Mouse (Mus musculus) heart, embryonic 10.5 days (tissue): ENCODE measurements at regions not wholly inside any gene's neighbourhood (a gene's known extent, or its start where the extent isn't known, plus 50 kb on each side); places are given as distances from the start of the nearest gene placed in this dataset.

Source experiments
- DNase-seq: peaks from one replicate; pipeline ENCODE4 v3.0.0-alpha.2; 2017; ENCODE audit warnings: low spot score
- H3K27ac ChIP-seq: fragments of 300-500 bp; sonication (generic); 2 replicates; pipeline ENCODE4 v1.5.1; 2016; ENCODE audit warnings: mild to moderate bottlenecking
- H3K27me3 ChIP-seq: fragments of 300-500 bp; sonication (generic); 2 replicates; pipeline ENCODE4 v1.6.1; 2016; ENCODE audit warnings: mild to moderate bottlenecking; ENCODE audit not compliant: poor library complexity, insufficient read depth, severe bottlenecking
- H3K36me3 ChIP-seq: fragments of 300-500 bp; sonication (generic); 2 replicates; pipeline ENCODE4 v1.6.1; 2016; ENCODE audit warnings: mild to moderate bottlenecking, moderate library complexity
- H3K4me1 ChIP-seq: fragments of 300-500 bp; sonication (generic); 2 replicates; pipeline ENCODE4 v1.6.1; 2016; ENCODE audit warnings: mild to moderate bottlenecking
- H3K4me3 ChIP-seq: fragments of 300-500 bp; sonication (generic); 2 replicates; pipeline ENCODE4 v1.5.1; 2016; ENCODE audit warnings: mild to moderate bottlenecking, moderate library complexity
- H3K9me3 ChIP-seq: fragments of 300-500 bp; sonication (generic); 2 replicates; pipeline ENCODE4 v1.6.1; 2016; ENCODE audit warnings: mild to moderate bottlenecking, moderate library complexity
- WGBS: fragments of 180-500 bp; shearing (Covaris S2); methylation state at CpG from one replicate; pipeline ENCODE4 v1.1.7; 2016; 5-methylcytosine and 5-hydroxymethylcytosine counted together

DNA sequence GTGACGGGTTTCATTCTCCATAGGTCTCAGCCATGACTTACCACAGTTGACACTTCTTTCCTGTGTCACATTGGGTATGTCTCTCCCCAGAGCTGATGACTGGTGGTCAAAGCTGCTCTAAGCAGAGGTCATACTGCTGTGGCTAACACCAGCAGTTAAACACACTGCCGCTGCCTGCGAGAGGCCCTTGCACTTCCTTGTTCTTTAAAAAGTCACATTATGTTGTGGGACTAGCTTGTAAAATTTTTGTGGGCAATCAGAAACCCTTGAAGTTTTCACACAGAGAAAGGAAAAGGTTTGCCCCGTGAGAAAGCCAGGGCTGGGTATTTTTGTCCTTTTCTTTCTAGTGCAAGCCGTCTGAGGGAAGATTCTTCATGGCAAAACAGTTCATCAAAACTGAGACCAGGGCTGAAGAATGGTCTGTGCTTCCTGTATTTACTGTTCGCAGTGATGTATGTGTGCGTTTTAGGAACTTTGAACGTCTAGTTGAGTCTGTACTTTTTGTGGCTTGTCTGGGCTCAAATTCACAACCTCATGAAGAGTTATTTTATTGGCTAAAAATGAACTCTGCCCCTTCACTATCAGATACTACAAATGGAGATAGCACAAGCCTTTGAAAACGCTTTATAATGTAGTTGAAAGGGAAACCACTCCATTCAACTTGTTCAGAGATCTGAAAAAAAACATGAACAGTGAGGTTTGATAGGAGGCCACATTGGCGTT is 273.4 kb upstream of the Ptger4 start:
- Histone ChIP-seq H3K36me3 (no peaks in the 10 kb centered on the region), H3K4me3 (no peak overlapping the region), H3K9me3 (no peaks in the 10 kb centered on the region), H3K4me1 (no peaks in the 10 kb centered on the region), H3K27ac (no peak overlapping the region), H3K27me3 (no peaks in the 10 kb centered on the region)
- WGBS = 73% methylated on average over 10 of the region's 10 CpGs
- no peak for DNase-seq

DNA sequence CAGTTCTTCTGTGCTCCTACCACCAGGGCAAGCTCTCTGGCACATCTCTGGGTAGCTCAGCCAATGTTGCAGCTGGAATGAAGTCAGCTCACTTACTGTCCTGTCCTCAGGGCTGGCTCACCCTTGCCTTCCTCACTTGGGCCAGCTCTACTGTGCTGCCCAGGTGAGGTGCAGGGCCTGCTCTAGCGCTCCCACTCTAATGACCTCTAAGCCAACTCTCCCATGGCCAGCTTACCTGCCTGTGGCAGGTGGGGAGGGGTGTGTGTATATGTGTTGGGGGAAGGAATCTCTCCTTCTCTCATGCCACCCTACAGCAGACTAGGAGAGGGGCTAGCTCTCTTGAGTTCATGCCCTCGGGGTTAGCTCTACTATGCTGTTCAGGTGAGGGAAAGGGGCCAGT is 275.6 kb upstream of the Ptger4 start:
- Histone ChIP-seq H3K27me3 (no peaks in the 10 kb centered on the region), H3K4me3 (no peak overlapping the region), H3K9me3 (no peaks in the 10 kb centered on the region), H3K4me1 (no peaks in the 10 kb centered on the region), H3K36me3 (no peaks in the 10 kb centered on the region), H3K27ac (no peak overlapping the region)
- WGBS = 81% methylated on average over 2 of the region's 2 CpGs
- no peak for DNase-seq

DNA sequence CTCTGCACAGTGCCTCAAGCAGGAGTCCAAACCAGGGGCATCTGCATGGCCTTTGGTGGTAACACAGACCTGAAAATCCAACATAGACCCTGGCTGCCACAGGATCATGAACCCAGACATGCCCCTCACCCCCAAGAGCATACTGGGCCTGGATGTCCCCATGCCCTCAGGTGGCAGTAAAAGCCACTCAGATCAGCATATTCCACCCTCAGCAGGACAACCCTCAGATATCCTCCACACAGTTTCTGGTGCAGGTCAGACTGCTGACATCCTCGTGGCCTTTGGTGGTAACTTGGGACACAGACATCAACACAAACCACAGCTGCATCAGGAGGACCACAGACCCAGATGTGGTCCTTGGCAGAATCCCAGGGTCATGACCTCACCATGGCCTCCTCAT is 276.0 kb upstream of the Ptger4 start:
- no peaks in the 10 kb centered on the region for H3K9me3 ChIP-seq
- H3K27ac ChIP-seq = no peak overlapping the region
- no peaks in the 10 kb centered on the region for H3K36me3 ChIP-seq
- DNase-seq = no peak
- 74% methylated on average over 1 of the region's 1 CpGs for whole genome bisulfite sequencing
- H3K4me3 ChIP-seq = no peak overlapping the region
- H3K4me1 ChIP-seq = no peaks in the 10 kb centered on the region
- H3K27me3 ChIP-seq = no peaks in the 10 kb centered on the region

DNA sequence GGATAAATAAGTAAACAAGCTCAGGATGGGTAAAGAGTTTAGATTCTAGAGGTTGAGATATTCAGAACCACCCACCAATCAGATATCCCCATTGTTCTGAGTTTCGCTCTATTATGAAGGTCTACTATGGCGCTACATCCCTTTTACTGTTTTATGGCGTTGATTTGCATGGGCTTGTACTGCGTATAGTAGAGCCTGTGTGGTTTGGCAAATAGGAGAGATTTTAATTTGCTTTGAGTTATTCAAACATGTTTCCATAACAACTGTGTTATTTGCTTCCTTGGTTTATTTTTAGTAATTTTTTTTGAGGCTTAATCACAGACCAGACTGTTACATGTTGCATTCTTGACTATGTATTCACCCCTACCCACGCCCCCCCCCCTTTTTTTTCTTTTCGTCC is 284.6 kb upstream of the Ptger4 start:
- H3K27ac ChIP-seq = no peak overlapping the region
- H3K27me3 ChIP-seq = no peaks in the 10 kb centered on the region
- H3K4me3 ChIP-seq = no peak overlapping the region
- WGBS = 80% methylated on average over 6 of the region's 6 CpGs
- DNase-seq = no peak
- no peaks in the 10 kb centered on the region for H3K36me3 ChIP-seq
- H3K4me1 ChIP-seq = no peaks in the 10 kb centered on the region
- H3K9me3 ChIP-seq = no peaks in the 10 kb centered on the region

DNA sequence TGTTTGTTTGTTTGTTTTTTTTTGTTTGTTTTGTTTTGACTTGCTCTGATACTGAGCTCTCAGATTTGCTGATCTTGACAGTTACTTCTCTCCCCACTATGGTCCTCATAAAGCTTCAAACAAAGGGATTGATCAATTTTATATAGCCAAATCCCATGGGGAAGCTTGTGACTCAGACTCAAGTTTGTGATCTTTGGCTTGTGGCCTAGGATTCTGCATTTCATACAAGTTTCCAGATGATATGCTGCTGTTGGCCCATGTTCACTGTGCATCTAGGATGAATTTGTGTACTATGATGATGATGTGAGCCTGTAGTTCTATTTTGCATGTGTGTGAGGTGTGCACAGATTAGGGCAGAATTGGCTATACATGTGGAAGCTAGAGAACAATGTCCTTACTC is 289.7 kb upstream of the Ptger4 start:
- Histone ChIP-seq H3K27me3 (no peaks in the 10 kb centered on the region), H3K36me3 (no peaks in the 10 kb centered on the region), H3K4me3 (no peak overlapping the region), H3K9me3 (no peaks in the 10 kb centered on the region), H3K4me1 (no peaks in the 10 kb centered on the region), H3K27ac (no peak overlapping the region)
- no peak for DNase-seq

DNA sequence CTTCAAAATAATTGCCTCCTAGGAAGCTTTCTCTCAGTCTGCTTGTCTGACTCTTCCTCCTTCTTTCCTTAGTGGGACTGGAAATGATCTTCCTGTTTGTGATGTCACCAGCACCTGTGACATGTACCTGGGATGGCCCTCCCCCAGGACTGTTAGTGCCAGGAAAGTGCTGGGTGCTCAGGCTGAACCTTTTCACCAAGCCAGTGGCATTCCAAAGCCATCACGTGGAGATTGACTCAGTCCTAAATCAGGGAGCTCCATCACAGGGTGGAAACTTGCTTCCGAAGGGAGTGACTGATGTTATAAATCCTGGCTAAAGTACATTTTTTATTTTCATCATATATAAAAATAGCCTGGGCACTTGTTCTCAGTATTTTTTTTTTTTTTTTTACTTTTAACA is 293.4 kb upstream of the Ptger4 start:
- H3K36me3 ChIP-seq = no peaks in the 10 kb centered on the region
- no peaks in the 10 kb centered on the region for H3K9me3 ChIP-seq
- no peaks in the 10 kb centered on the region for H3K27me3 ChIP-seq
- WGBS = 56% methylated on average over 2 of the region's 2 CpGs
- H3K4me1 ChIP-seq = no peaks in the 10 kb centered on the region
- DNase-seq = no peak
- H3K4me3 ChIP-seq = no peak overlapping the region
- no peak overlapping the region for H3K27ac ChIP-seq

DNA sequence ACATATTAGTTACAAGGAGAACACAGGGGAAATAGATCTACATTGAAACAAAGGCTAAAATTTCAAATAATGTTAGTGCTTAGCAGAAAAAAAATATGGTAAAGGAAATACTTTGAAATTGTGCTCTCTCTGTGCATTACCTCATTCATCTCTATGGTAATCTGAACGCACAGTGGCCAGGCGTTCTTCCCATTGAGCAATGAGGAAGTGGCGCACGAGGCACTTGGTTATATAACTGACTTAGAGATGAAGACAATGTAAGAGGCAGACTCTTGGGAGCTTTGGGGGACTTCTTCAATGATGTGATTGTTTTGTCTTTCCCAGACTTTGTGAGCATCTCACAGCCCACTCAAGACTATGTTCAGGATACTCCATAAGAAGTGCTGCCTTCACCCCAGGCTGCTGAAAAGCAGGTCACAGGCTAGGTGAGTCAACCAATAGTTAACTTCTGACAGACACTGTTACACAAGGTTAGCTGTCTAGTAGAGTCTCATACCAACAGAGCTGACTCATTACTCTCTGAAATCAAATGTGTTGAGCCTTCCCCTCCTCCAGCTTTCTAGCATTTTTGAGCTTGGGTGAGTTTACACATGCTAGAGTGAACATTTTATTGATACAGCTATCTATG is 295.4 kb upstream of the Ptger4 start:
- no peaks in the 10 kb centered on the region for H3K4me1 ChIP-seq
- H3K36me3 ChIP-seq = no peaks in the 10 kb centered on the region
- WGBS = 90% methylated on average over 4 of the region's 4 CpGs
- H3K27ac ChIP-seq = no peak overlapping the region
- no peaks in the 10 kb centered on the region for H3K27me3 ChIP-seq
- H3K9me3 ChIP-seq = no peaks in the 10 kb centered on the region
- H3K4me3 ChIP-seq = no peak overlapping the region
- DNase-seq = no peak

DNA sequence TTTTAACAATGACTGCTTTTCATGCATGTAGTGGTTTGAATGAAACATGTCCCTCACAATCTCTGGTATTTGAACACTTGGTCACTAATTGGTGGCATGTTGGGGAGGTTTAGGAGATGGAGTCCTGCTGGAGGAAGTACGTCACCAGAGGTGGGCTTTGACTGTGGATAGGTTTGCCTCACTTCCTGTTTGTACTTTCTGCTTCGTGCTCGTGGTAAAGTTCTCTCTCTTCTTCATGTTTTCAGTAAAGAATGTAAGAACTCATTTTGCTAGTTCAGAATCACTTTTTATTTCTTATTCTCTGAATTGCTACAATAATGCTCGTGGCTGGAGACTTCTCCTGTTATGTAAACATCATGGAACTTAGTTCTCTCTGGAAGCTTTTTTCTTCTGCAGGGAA is 310.5 kb upstream of the Ptger4 start:
- H3K4me1 ChIP-seq = no peaks in the 10 kb centered on the region
- no peak overlapping the region for H3K4me3 ChIP-seq
- no peaks in the 10 kb centered on the region for H3K36me3 ChIP-seq
- no peak overlapping the region for H3K27ac ChIP-seq
- WGBS = 79% methylated on average over 4 of the region's 4 CpGs
- DNase-seq = no peak
- H3K27me3 ChIP-seq = no peaks in the 10 kb centered on the region
- H3K9me3 ChIP-seq = no peaks in the 10 kb centered on the region

DNA sequence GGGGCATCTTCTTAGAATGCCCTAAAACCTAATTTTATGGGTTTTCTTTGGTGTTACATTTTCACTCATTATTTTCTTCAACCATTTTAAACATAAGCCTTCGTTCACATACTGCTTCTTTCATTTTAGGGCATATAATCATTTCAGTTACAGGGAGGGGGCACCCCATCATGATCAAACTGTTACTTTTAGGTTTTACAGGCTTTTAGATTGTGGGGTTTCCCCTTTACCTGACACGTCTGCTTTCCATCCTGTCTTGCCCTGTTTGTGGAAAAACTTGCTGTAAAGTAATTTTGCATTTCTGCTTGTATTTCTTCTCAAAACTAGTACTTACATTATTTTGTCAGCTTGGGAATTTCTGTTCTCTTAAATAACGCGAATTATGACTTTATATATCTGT is 310.9 kb upstream of the Ptger4 start:
- H3K27me3 ChIP-seq = no peaks in the 10 kb centered on the region
- H3K9me3 ChIP-seq = no peaks in the 10 kb centered on the region
- H3K36me3 ChIP-seq = no peaks in the 10 kb centered on the region
- DNase-seq = no peak
- H3K27ac ChIP-seq = no peak overlapping the region
- 81% methylated on average over 4 of the region's 4 CpGs for WGBS
- no peak overlapping the region for H3K4me3 ChIP-seq
- H3K4me1 ChIP-seq = no peaks in the 10 kb centered on the region

DNA sequence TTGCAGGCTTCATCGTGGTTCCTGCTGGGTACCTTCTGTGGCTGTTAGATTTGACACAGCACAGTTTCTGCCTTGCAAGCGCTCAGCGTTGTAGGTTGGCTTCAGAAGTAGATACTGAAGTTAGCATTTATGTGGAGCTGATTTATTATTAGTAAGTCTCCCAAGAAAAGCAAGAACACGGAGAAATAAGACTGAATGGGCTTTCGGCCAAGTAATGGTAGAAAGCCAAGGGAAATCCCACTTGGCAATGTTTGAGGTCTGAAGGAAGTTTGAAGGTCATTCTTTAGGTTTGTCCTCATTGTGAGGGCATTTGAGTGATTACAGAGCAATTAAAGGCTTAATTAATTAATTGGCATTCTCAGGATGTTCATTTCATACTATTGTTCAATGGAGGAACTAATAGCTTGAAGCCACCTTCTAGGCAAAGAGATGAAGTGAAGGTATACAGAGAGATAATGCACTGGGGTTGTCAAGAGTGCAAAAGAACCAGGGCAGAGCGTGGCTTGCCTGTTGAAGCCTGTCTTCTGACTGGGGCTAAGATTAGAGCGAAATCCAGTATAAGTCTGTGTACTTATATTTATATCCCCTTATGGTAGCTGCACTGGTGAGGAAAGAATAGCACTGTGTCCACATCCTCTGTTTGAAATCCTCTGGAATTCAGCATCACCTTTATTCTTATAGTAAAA is 311.5 kb upstream of the Ptger4 start:
- DNase-seq = no peak
- 80% methylated on average over 7 of the region's 7 CpGs for WGBS
- Histone ChIP-seq H3K36me3 (no peaks in the 10 kb centered on the region), H3K9me3 (no peaks in the 10 kb centered on the region), H3K27me3 (no peaks in the 10 kb centered on the region), H3K4me3 (no peak overlapping the region), H3K27ac (no peak overlapping the region), H3K4me1 (no peaks in the 10 kb centered on the region)

DNA sequence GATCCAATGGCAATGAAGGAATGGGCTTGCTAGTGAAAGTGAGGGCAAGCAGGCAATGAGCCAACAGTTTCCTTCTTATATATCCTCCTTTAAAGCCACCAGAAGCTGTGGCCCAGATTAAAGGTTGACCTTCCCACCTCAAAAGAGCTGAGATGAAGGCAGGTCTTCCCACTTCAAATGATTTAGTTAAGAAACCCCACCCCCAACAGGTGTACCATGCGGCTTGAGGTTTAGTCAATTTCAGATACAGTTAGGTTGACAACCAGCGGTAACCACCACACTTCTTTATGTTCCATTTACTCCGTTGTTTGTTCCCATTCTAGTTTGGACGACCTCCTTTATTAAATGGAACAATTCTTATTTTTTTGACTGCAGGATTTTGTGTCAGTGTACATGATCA is 317.8 kb upstream of the Ptger4 start:
- no peak overlapping the region for H3K27ac ChIP-seq
- H3K4me1 ChIP-seq = no peaks in the 10 kb centered on the region
- no peaks in the 10 kb centered on the region for H3K27me3 ChIP-seq
- no peak for DNase-seq
- H3K36me3 ChIP-seq = no peaks in the 10 kb centered on the region
- no peaks in the 10 kb centered on the region for H3K9me3 ChIP-seq
- no peak overlapping the region for H3K4me3 ChIP-seq
- WGBS = 79% methylated on average over 4 of the region's 4 CpGs

DNA sequence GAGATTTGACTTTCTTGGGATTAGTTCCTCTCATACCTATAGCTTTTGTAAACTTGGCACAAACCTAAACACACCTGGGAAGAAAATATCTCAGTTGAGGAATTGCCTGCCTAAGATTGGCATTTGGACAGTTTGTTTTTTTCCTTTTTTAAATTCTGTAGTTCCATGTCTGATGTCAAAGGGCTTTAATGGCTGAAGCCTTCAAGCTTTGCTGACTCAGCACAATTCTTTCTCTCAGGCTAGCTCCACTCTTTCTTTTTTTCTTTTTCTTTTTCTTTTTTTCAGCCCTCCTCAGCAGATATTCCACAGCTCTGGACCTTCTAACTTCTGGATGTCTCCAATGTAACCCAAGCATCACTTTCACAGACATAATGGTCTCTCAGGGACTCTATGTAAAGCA is 330.4 kb upstream of the Ptger4 start:
- H3K4me1 ChIP-seq = no peaks in the 10 kb centered on the region
- H3K9me3 ChIP-seq = no peaks in the 10 kb centered on the region
- DNase-seq = no peak

DNA sequence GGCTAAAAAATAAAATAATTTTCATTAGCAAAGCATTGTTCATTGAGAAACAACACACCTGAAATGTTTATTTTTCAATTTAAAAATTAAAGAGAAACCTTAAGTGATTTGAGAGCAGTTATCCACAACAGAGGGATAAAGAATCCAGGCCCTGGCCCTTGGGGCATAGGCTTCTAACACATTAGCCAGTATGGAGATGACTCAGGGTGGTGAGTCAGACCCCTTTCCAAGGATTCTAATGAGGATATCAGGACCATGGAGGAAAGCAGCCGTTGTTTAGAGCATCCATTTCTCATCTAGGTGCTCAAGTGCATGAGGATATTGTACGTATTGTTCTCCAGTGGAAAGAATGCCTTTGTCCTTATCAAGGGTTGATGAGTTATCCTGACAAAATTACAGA is 335.6 kb upstream of the Ptger4 start:
- Histone ChIP-seq H3K9me3 (no peaks in the 10 kb centered on the region), H3K4me3 (no peak overlapping the region), H3K27me3 (no peaks in the 10 kb centered on the region), H3K36me3 (no peaks in the 10 kb centered on the region), H3K27ac (no peak overlapping the region), H3K4me1 (no peaks in the 10 kb centered on the region)
- WGBS = 53% methylated on average over 2 of the region's 2 CpGs
- DNase-seq = no peak

More for the DNA sequence above, 330.4 kb upstream of the Ptger4 start:
- Histone ChIP-seq H3K4me3 (no peak overlapping the region), H3K27me3 (no peaks in the 10 kb centered on the region), H3K27ac (no peak overlapping the region), H3K36me3 (no peaks in the 10 kb centered on the region)
